Mouse (Mus musculus): ENCODE data around the gene Eif4e1b. TPM values are rescaled to one million over a fixed set of nuclear protein-coding genes. Genes with fewer than 3 reads are reported as not detected.

Gene Eif4e1b
- polyA plus RNA-seq, 1 experiment from 2014 or later = not detected

GRCm38 (mm10) chr13:54753733-54754132 is 30.1 kb upstream of the Eif4e1b start:
- peaks cover 5% of the 10 kb centered on the region for H3K4me1 ChIP-seq (replicated peaks)
- no peak overlapping the region for H3K4me2 ChIP-seq (replicated peaks)
- H3K9ac ChIP-seq = no peak overlapping the region
- no peaks in the 10 kb centered on the region for H3K36me3 ChIP-seq
- ATAC-seq = no peak
- H3K9me3 ChIP-seq = no peaks in the 10 kb centered on the region
- 65% methylated on average over 6 of the region's 6 CpGs for WGBS
- H3K27ac ChIP-seq = no peak overlapping the region
- H3K27me3 ChIP-seq (replicated peaks) = peaks cover 28% of the 10 kb centered on the region
- no peak overlapping the region for H3K4me3 ChIP-seq (replicated peaks)

GRCm38 (mm10) chr13:54754169-54755080 is 29.4 kb upstream of the Eif4e1b start:
- Histone ChIP-seq H3K27ac (no peak overlapping the region), H3K9me3 (no peaks in the 10 kb centered on the region), H3K4me3 (replicated peaks) (no peak overlapping the region), H3K9ac (no peak overlapping the region), H3K27me3 (replicated peaks) (peaks cover 30% of the 10 kb centered on the region), H3K4me1 (replicated peaks) (peaks cover 5% of the 10 kb centered on the region), H3K36me3 (no peaks in the 10 kb centered on the region), H3K4me2 (replicated peaks) (no peak overlapping the region)
- 38% methylated on average over 12 of the region's 12 CpGs for WGBS
- ATAC-seq = no peak

GRCm38 (mm10) chr13:54755201-54755830 is 28.5 kb upstream of the Eif4e1b start:
- no peak for ATAC-seq
- H3K27me3 ChIP-seq (replicated peaks) = peaks cover 27% of the 10 kb centered on the region
- H3K4me2 ChIP-seq (replicated peaks) = no peak overlapping the region
- H3K9me3 ChIP-seq = no peaks in the 10 kb centered on the region
- H3K4me3 ChIP-seq (replicated peaks) = no peak overlapping the region
- no peak overlapping the region for H3K9ac ChIP-seq
- H3K4me1 ChIP-seq (replicated peaks) = no peaks in the 10 kb centered on the region
- no peak overlapping the region for H3K27ac ChIP-seq
- no peaks in the 10 kb centered on the region for H3K36me3 ChIP-seq
- 27% methylated on average over 9 of the region's 9 CpGs for WGBS

- Histone ChIP-seq H3K4me2 (replicated peaks) (no peak overlapping the region), H3K27me3 (replicated peaks) (peaks cover 24% of the 10 kb centered on the region), H3K27ac (no peak overlapping the region), H3K4me3 (replicated peaks) (no peak overlapping the region), H3K36me3 (no peaks in the 10 kb centered on the region), H3K4me1 (replicated peaks) (no peaks in the 10 kb centered on the region), H3K9me3 (no peaks in the 10 kb centered on the region), H3K9ac (no peak overlapping the region)
- WGBS = 87% methylated on average over 8 of the region's 8 CpGs
- no peak for ATAC-seq
Observed at GRCm38 (mm10) chr13:54756156-54756712, 27.6 kb upstream of the Eif4e1b start.

GRCm38 (mm10) chr13:54757093-54757830 is 26.5 kb upstream of the Eif4e1b start:
- Histone ChIP-seq H3K4me3 (replicated peaks) (peak overlapping the region; percentile 31; the same call in 1 of the 2 replicates), H3K27me3 (replicated peaks) (peaks cover 21% of the 10 kb centered on the region), H3K36me3 (no peaks in the 10 kb centered on the region), H3K4me1 (replicated peaks) (no peaks in the 10 kb centered on the region), H3K9me3 (no peaks in the 10 kb centered on the region), H3K9ac (no peak overlapping the region), H3K4me2 (replicated peaks) (peak overlapping the region; percentile 67), H3K27ac (no peak overlapping the region)
- no peak for ATAC-seq
- WGBS = 51% methylated on average over 10 of the region's 10 CpGs

- Histone ChIP-seq H3K9me3 (no peaks in the 10 kb centered on the region), H3K4me3 (replicated peaks) (peak overlapping the region; percentile 31), H3K36me3 (no peaks in the 10 kb centered on the region), H3K9ac (no peak overlapping the region), H3K4me2 (replicated peaks) (peak overlapping the region; percentile 67), H3K4me1 (replicated peaks) (no peaks in the 10 kb centered on the region), H3K27me3 (replicated peaks) (peaks cover 27% of the 10 kb centered on the region), H3K27ac (no peak overlapping the region)
- ATAC-seq = peak; percentile 90
- under 1% methylated on average over 43 of the region's 43 CpGs for WGBS
Observed at GRCm38 (mm10) chr13:54758045-54758755, 25.6 kb upstream of the Eif4e1b start.

GRCm38 (mm10) chr13:54758756-54759470 is 24.9 kb upstream of the Eif4e1b start:
- 3% methylated on average over 29 of the region's 29 CpGs for WGBS
- Histone ChIP-seq H3K9ac (no peak overlapping the region), H3K9me3 (no peaks in the 10 kb centered on the region), H3K36me3 (no peaks in the 10 kb centered on the region), H3K4me3 (replicated peaks) (0 out of 2 replicates have a peak overlapping the region, but pooled peaks have one; percentile 3), H3K27ac (no peak overlapping the region), H3K27me3 (replicated peaks) (peaks cover 32% of the 10 kb centered on the region), H3K4me2 (replicated peaks) (peak overlapping the region; percentile 67), H3K4me1 (replicated peaks) (no peaks in the 10 kb centered on the region)
- no peak; the same call in 1 of the 2 replicates for ATAC-seq

- H3K9me3 ChIP-seq = no peaks in the 10 kb centered on the region
- no peak overlapping the region for H3K27ac ChIP-seq
- WGBS = 20% methylated on average over 7 of the region's 7 CpGs
- ATAC-seq = no peak
- H3K4me2 ChIP-seq (replicated peaks) = no peak overlapping the region
- no peak overlapping the region for H3K4me3 ChIP-seq (replicated peaks)
- H3K4me1 ChIP-seq (replicated peaks) = no peaks in the 10 kb centered on the region
- H3K36me3 ChIP-seq = no peaks in the 10 kb centered on the region
- H3K9ac ChIP-seq = no peak overlapping the region
- peaks cover 36% of the 10 kb centered on the region for H3K27me3 ChIP-seq (replicated peaks)
Observed at GRCm38 (mm10) chr13:54759496-54759895, 24.3 kb upstream of the Eif4e1b start.

- Histone ChIP-seq H3K27ac (no peak overlapping the region), H3K9ac (no peak overlapping the region), H3K4me2 (replicated peaks) (no peak overlapping the region), H3K27me3 (replicated peaks) (peaks cover 41% of the 10 kb centered on the region), H3K4me3 (replicated peaks) (no peak overlapping the region), H3K36me3 (no peaks in the 10 kb centered on the region), H3K4me1 (replicated peaks) (no peaks in the 10 kb centered on the region), H3K9me3 (no peaks in the 10 kb centered on the region)
- ATAC-seq = no peak
- 63% methylated on average over 8 of the region's 8 CpGs for WGBS
Observed at GRCm38 (mm10) chr13:54760164-54760795, 23.5 kb upstream of the Eif4e1b start.

- Histone ChIP-seq H3K36me3 (no peaks in the 10 kb centered on the region), H3K27ac (no peak overlapping the region), H3K4me3 (replicated peaks) (no peak overlapping the region), H3K27me3 (replicated peaks) (peaks cover 47% of the 10 kb centered on the region), H3K9ac (no peak overlapping the region), H3K4me2 (replicated peaks) (no peak overlapping the region), H3K9me3 (no peaks in the 10 kb centered on the region), H3K4me1 (replicated peaks) (0 out of 2 replicates have a peak, but pooled peaks cover under 1% of the 10 kb centered on the region)
- 78% methylated on average over 7 of the region's 7 CpGs for WGBS
- no peak for ATAC-seq
Observed at GRCm38 (mm10) chr13:54760906-54761305, 22.9 kb upstream of the Eif4e1b start.
